Mouse (Mus musculus): ENCODE measurements around the gene Eme1. TPM values are rescaled to one million over a fixed set of nuclear protein-coding genes. Genes with fewer than 3 reads are reported as not detected.
"Not testable (repeated sequence)": the region's sequence is repeated elsewhere in the genome, so short reads cannot be mapped to it uniquely, and the experiment has no call there.

The Eme1 gene
- polyA plus RNA-seq, 1 experiment: 8.9 TPM

GRCm38 (mm10) chr11:94695508-94695907 is 41.7 kb upstream of the Eme1 start:
- no peaks in the 10 kb centered on the region for H3K27me3 ChIP-seq (ENCODE audit: control insufficient read depth, insufficient read depth, low read length)
- H3K4me3 ChIP-seq (ENCODE audit: control insufficient read depth, insufficient read depth, low read length): no peak overlapping the region
- peaks cover 33% of the 10 kb centered on the region for H3K4me1 ChIP-seq (replicated peaks; ENCODE audit: control insufficient read depth, insufficient read depth, low read length)
- WGBS: 9% methylated on average over 6 of the region's 6 CpGs
- no peak for DNase-seq
- H3K36me3 ChIP-seq (ENCODE audit: control insufficient read depth, insufficient read depth, low read length): no peaks in the 10 kb centered on the region
- peak overlapping the region; percentile 65 for H3K27ac ChIP-seq (ENCODE audit: control insufficient read depth, insufficient read depth, low read length)
- TF ChIP-seq POLR2A (IDR thresholded peaks at IDR 0.05; ENCODE audit: control insufficient read depth, extremely low read depth, insufficient read depth, low read length, poor library complexity) (no peak), CTCF (IDR thresholded peaks at IDR 0.05; ENCODE audit: borderline replicate concordance, control insufficient read depth, extremely low read depth, insufficient read depth, low read length, poor library complexity) (no peak)

GRCm38 (mm10) chr11:94692502-94692901 is 38.7 kb upstream of the Eme1 start:
- peaks cover 20% of the 10 kb centered on the region for H3K4me1 ChIP-seq (replicated peaks; ENCODE audit: control insufficient read depth, insufficient read depth, low read length)
- not testable (repeated sequence) for H3K27ac ChIP-seq (ENCODE audit: control insufficient read depth, insufficient read depth, low read length); H3K36me3 ChIP-seq (ENCODE audit: control insufficient read depth, insufficient read depth, low read length); H3K4me3 ChIP-seq (ENCODE audit: control insufficient read depth, insufficient read depth, low read length); H3K27me3 ChIP-seq (ENCODE audit: control insufficient read depth, insufficient read depth, low read length); DNase-seq

- 26% methylated on average over 6 of the region's 6 CpGs for WGBS
- H3K36me3 ChIP-seq (ENCODE audit: control insufficient read depth, insufficient read depth, low read length): no peaks in the 10 kb centered on the region
- H3K27me3 ChIP-seq (ENCODE audit: control insufficient read depth, insufficient read depth, low read length): no peaks in the 10 kb centered on the region
- TF ChIP-seq POLR2A (IDR thresholded peaks at IDR 0.05; ENCODE audit: control insufficient read depth, extremely low read depth, insufficient read depth, low read length, poor library complexity) (no peak), CTCF (IDR thresholded peaks at IDR 0.05; ENCODE audit: borderline replicate concordance, control insufficient read depth, extremely low read depth, insufficient read depth, low read length, poor library complexity) (no peak)
- H3K27ac ChIP-seq (ENCODE audit: control insufficient read depth, insufficient read depth, low read length): no peak overlapping the region
- DNase-seq: no peak
- H3K4me1 ChIP-seq (replicated peaks; ENCODE audit: control insufficient read depth, insufficient read depth, low read length): no peaks in the 10 kb centered on the region
- H3K4me3 ChIP-seq (ENCODE audit: control insufficient read depth, insufficient read depth, low read length): no peak overlapping the region
Measured at GRCm38 (mm10) chr11:94687178-94687577, 33.4 kb upstream of the Eme1 start.

- H3K4me1 ChIP-seq (replicated peaks; ENCODE audit: control insufficient read depth, insufficient read depth, low read length): peaks cover 4% of the 10 kb centered on the region
- no peaks in the 10 kb centered on the region for H3K27me3 ChIP-seq (ENCODE audit: control insufficient read depth, insufficient read depth, low read length)
- no peak overlapping the region for H3K4me3 ChIP-seq (ENCODE audit: control insufficient read depth, insufficient read depth, low read length)
- DNase-seq: no peak
- TF ChIP-seq CTCF (IDR thresholded peaks at IDR 0.05; ENCODE audit: borderline replicate concordance, control insufficient read depth, extremely low read depth, insufficient read depth, low read length, poor library complexity) (no peak), POLR2A (IDR thresholded peaks at IDR 0.05; ENCODE audit: control insufficient read depth, extremely low read depth, insufficient read depth, low read length, poor library complexity) (no peak)
- H3K36me3 ChIP-seq (ENCODE audit: control insufficient read depth, insufficient read depth, low read length): no peaks in the 10 kb centered on the region
- no peak overlapping the region for H3K27ac ChIP-seq (ENCODE audit: control insufficient read depth, insufficient read depth, low read length)
- WGBS: 96% methylated on average over 7 of the region's 7 CpGs
Measured at GRCm38 (mm10) chr11:94682427-94682826, 28.7 kb upstream of the Eme1 start.

GRCm38 (mm10) chr11:94681640-94682039 is 27.9 kb upstream of the Eme1 start:
- Histone ChIP-seq H3K36me3 (ENCODE audit: control insufficient read depth, insufficient read depth, low read length) (no peaks in the 10 kb centered on the region), H3K4me1 (replicated peaks; ENCODE audit: control insufficient read depth, insufficient read depth, low read length) (peaks cover 6% of the 10 kb centered on the region), H3K27ac (ENCODE audit: control insufficient read depth, insufficient read depth, low read length) (no peak overlapping the region), H3K4me3 (ENCODE audit: control insufficient read depth, insufficient read depth, low read length) (no peak overlapping the region), H3K27me3 (ENCODE audit: control insufficient read depth, insufficient read depth, low read length) (no peaks in the 10 kb centered on the region)
- DNase-seq: no peak
- TF ChIP-seq CTCF (IDR thresholded peaks at IDR 0.05; ENCODE audit: borderline replicate concordance, control insufficient read depth, extremely low read depth, insufficient read depth, low read length, poor library complexity): no peak
- TF ChIP-seq POLR2A (IDR thresholded peaks at IDR 0.05; ENCODE audit: control insufficient read depth, extremely low read depth, insufficient read depth, low read length, poor library complexity): no peak
- WGBS: 85% methylated on average over 4 of the region's 4 CpGs

- no peak for DNase-seq
- no peaks in the 10 kb centered on the region for H3K36me3 ChIP-seq (ENCODE audit: control insufficient read depth, insufficient read depth, low read length)
- peaks cover 16% of the 10 kb centered on the region for H3K4me1 ChIP-seq (replicated peaks; ENCODE audit: control insufficient read depth, insufficient read depth, low read length)
- TF ChIP-seq CTCF (IDR thresholded peaks at IDR 0.05; ENCODE audit: borderline replicate concordance, control insufficient read depth, extremely low read depth, insufficient read depth, low read length, poor library complexity) (no peak), POLR2A (IDR thresholded peaks at IDR 0.05; ENCODE audit: control insufficient read depth, extremely low read depth, insufficient read depth, low read length, poor library complexity) (no peak)
- H3K4me3 ChIP-seq (ENCODE audit: control insufficient read depth, insufficient read depth, low read length): no peak overlapping the region
- no peaks in the 10 kb centered on the region for H3K27me3 ChIP-seq (ENCODE audit: control insufficient read depth, insufficient read depth, low read length)
- H3K27ac ChIP-seq (ENCODE audit: control insufficient read depth, insufficient read depth, low read length): no peak overlapping the region
Measured at GRCm38 (mm10) chr11:94680639-94681038, 26.9 kb upstream of the Eme1 start.

- TF ChIP-seq CTCF (IDR thresholded peaks at IDR 0.05; ENCODE audit: borderline replicate concordance, control insufficient read depth, extremely low read depth, insufficient read depth, low read length, poor library complexity): no peak
- peak; percentile 27; the same call in 1 of the 2 replicates for TF ChIP-seq POLR2A (IDR thresholded peaks at IDR 0.05; ENCODE audit: control insufficient read depth, extremely low read depth, insufficient read depth, low read length, poor library complexity)
- H3K36me3 ChIP-seq (ENCODE audit: control insufficient read depth, insufficient read depth, low read length): no peaks in the 10 kb centered on the region
- H3K27me3 ChIP-seq (ENCODE audit: control insufficient read depth, insufficient read depth, low read length): no peaks in the 10 kb centered on the region
- H3K4me3 ChIP-seq (ENCODE audit: control insufficient read depth, insufficient read depth, low read length): peak overlapping the region; percentile 55
- H3K4me1 ChIP-seq (replicated peaks; ENCODE audit: control insufficient read depth, insufficient read depth, low read length): peaks cover 25% of the 10 kb centered on the region
- DNase-seq: no peak
- no peak overlapping the region for H3K27ac ChIP-seq (ENCODE audit: control insufficient read depth, insufficient read depth, low read length)
- WGBS: 41% methylated on average over 15 of the region's 15 CpGs
Measured at GRCm38 (mm10) chr11:94677607-94678145, 23.9 kb upstream of the Eme1 start.
